In the genomic region with DNA sequence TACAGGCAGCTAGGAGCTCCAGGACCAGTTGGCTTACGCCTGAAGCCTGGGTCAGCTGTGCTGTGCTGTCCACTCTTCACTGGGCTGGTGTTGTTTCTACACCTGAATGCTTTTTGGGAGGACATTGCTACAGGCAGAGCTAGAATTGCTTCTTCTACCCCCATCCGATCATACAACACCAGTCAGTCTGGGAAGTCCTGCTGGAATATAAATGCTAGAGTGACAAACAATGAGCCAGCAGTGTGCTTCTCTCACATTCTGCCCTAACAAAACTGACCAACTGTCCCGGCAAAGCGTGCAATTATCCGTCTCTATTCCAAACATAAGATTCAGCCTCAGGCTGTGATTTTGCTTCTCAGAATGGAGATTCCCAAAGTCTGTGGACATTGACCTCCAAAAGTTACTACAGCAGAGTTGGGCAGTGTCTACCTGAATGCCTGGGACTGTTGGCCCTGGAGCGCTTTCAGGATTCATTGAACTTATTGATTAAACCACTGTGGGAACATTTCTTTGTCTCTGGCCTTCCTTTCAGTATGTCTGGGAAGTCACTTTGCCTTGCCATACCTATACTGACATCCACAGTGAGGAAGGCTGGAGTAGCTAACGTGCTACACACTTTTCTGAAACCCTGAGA, we compare ENCODE assay signal across 27 mouse cellular contexts.
DNase-seq lines count a peak whose midpoint lies in the region; ATAC-seq and TF ChIP-seq lines count a peak whose summit lies in the region.
"Had no signal": no experiment of that assay in that cellular context is flagged by ENCODE, and none has a peak within 500 bp of the region (broad histone marks: within the 10 kb centered on the region; RNA-seq: fewer than 3 reads in every experiment).

No protein-coding gene starts in this region.

- no peak overlapping the region for H3K4me2 ChIP-seq in forebrain, embryonic 11.5 days (ENCODE audit: low read depth, low read length, severe bottlenecking)
- H3K4me2 ChIP-seq in hindbrain, embryonic 13.5 days, result no peak overlapping the region
- no peak overlapping the region for H3K4me2 ChIP-seq in liver, postnatal 0 days (ENCODE audit: low read depth, low read length)
- no peak overlapping the region for H3K4me2 ChIP-seq in liver, embryonic 12.5 days
- H3K4me2 ChIP-seq: embryonic facial prominence, embryonic 13.5 days; embryonic facial prominence, embryonic 15.5 days; forebrain, embryonic 12.5 days had no signal

- DNase-seq in forebrain, embryonic 11.5 days (ENCODE audit: low spot score), result peak; percentile 10
- no peak for DNase-seq in forebrain, embryonic 10.5 days (ENCODE audit: extremely low spot score, low spot score)
- no peak for DNase-seq in hindbrain, embryonic 10.5 days (ENCODE audit: low spot score)
- no peak for DNase-seq in liver, postnatal 0 days
- DNase-seq in embryonic facial prominence, embryonic 10.5 days (ENCODE audit: low spot score), result no peak
- DNase-seq: adrenal gland, adult 8-10 months; adrenal gland, postnatal 14 days; adrenal gland, postnatal 36 days; B cell, adult 2 months; cerebellum, adult 11-12 months; cerebellum, adult 2 months; cerebellum, adult 9-10 months; cerebellum, postnatal 10 days; cerebellum, postnatal 25 days had no signal

- no peak for TF ChIP-seq CTCF in liver, postnatal 0 days (IDR thresholded peaks at IDR 0.05; ENCODE audit: low read depth)

- WGBS in forebrain, embryonic 11.5 days, result 85% methylated on average over 7 of the region's 7 CpGs
- 87% methylated on average over 7 of the region's 7 CpGs for WGBS in forebrain, embryonic 10.5 days
- 85% methylated on average over 7 of the region's 7 CpGs for WGBS in hindbrain, embryonic 10.5 days
- 84% methylated on average over 7 of the region's 7 CpGs for WGBS in hindbrain, embryonic 13.5 days
- 57% methylated on average over 7 of the region's 7 CpGs for WGBS in liver, postnatal 0 days (ENCODE audit: insufficient replicate concordance)
- 67% methylated on average over 7 of the region's 7 CpGs for WGBS in liver, embryonic 12.5 days (ENCODE audit: insufficient replicate concordance)
- 75% methylated on average over 7 of the region's 7 CpGs for whole genome bisulfite sequencing in embryonic facial prominence, embryonic 10.5 days

- ATAC-seq in forebrain, embryonic 11.5 days (replicated peaks; ENCODE audit: low FRiP score), result no peak
- ATAC-seq in hindbrain, embryonic 13.5 days (ENCODE audit: low FRiP score), result no peak
- ATAC-seq in liver, postnatal 0 days, result peak; percentile 72
- ATAC-seq in liver, embryonic 12.5 days, result no peak
- ATAC-seq: activated CD4-positive, CD25-positive, alpha-beta regulatory T cell, adult 4 months; CD4-positive, CD25-positive, alpha-beta regulatory T cell, adult 4 months; forebrain, embryonic 14.5 days; forebrain, embryonic 16.5 days; Patski had no signal

- H3K9ac ChIP-seq in forebrain, embryonic 11.5 days (ENCODE audit: low read length), result no peak overlapping the region
- no peak overlapping the region for H3K9ac ChIP-seq in hindbrain, embryonic 13.5 days
- no peak overlapping the region for H3K9ac ChIP-seq in liver, postnatal 0 days (replicated peaks)
- no peak overlapping the region for H3K9ac ChIP-seq in liver, embryonic 12.5 days
- H3K9ac ChIP-seq: embryonic facial prominence, embryonic 13.5 days; embryonic facial prominence, embryonic 15.5 days; forebrain, embryonic 12.5 days had no signal

- H3K4me3 ChIP-seq in forebrain, embryonic 11.5 days (ENCODE audit: low read depth, low read length), result no peak overlapping the region
- no peak overlapping the region for H3K4me3 ChIP-seq in forebrain, embryonic 10.5 days
- no peak overlapping the region for H3K4me3 ChIP-seq in hindbrain, embryonic 10.5 days
- no peak overlapping the region for H3K4me3 ChIP-seq in hindbrain, embryonic 13.5 days
- no peak overlapping the region for H3K4me3 ChIP-seq in liver, postnatal 0 days (ENCODE audit: low read depth, low read length)
- no peak overlapping the region for H3K4me3 ChIP-seq in liver, embryonic 12.5 days
- H3K4me3 ChIP-seq in embryonic facial prominence, embryonic 10.5 days, result no peak overlapping the region
- H3K4me3 ChIP-seq: embryonic facial prominence, embryonic 13.5 days; embryonic facial prominence, embryonic 15.5 days; erythroblast, embryonic 14.5 days; forebrain, embryonic 12.5 days had no signal

- H3K9me3 ChIP-seq in forebrain, embryonic 11.5 days (ENCODE audit: control insufficient read depth, low read length), result no peaks in the 10 kb centered on the region
- no peaks in the 10 kb centered on the region for H3K9me3 ChIP-seq in forebrain, embryonic 10.5 days
- H3K9me3 ChIP-seq in hindbrain, embryonic 10.5 days, result no peaks in the 10 kb centered on the region
- no peaks in the 10 kb centered on the region for H3K9me3 ChIP-seq in hindbrain, embryonic 13.5 days
- no peaks in the 10 kb centered on the region for H3K9me3 ChIP-seq in liver, postnatal 0 days (ENCODE audit: low read length)
- H3K9me3 ChIP-seq in liver, embryonic 12.5 days (replicated peaks), result no peaks in the 10 kb centered on the region
- no peaks in the 10 kb centered on the region for H3K9me3 ChIP-seq in embryonic facial prominence, embryonic 10.5 days
- H3K9me3 ChIP-seq: embryonic facial prominence, embryonic 13.5 days; embryonic facial prominence, embryonic 15.5 days; forebrain, embryonic 12.5 days had no signal

- no peak overlapping the region for H3K27ac ChIP-seq in forebrain, embryonic 11.5 days (ENCODE audit: low read depth, low read length)
- H3K27ac ChIP-seq in forebrain, embryonic 10.5 days, result no peak overlapping the region
- H3K27ac ChIP-seq in hindbrain, embryonic 10.5 days, result 0 out of 2 replicates have a peak overlapping the region, but pooled peaks have one; percentile 23
- H3K27ac ChIP-seq in hindbrain, embryonic 13.5 days, result no peak overlapping the region
- H3K27ac ChIP-seq in liver, postnatal 0 days (ENCODE audit: low read depth), result peak overlapping the region; percentile 85
- H3K27ac ChIP-seq in liver, embryonic 12.5 days, result no peak overlapping the region
- H3K27ac ChIP-seq in embryonic facial prominence, embryonic 10.5 days (replicated peaks), result 0 out of 2 replicates have a peak overlapping the region, but pooled peaks have one; percentile 8
- H3K27ac ChIP-seq: embryonic facial prominence, embryonic 13.5 days; embryonic facial prominence, embryonic 15.5 days; forebrain, embryonic 12.5 days had no signal

- H3K36me3 ChIP-seq in forebrain, embryonic 11.5 days (ENCODE audit: control insufficient read depth, insufficient read depth, low read length), result no peaks in the 10 kb centered on the region
- H3K36me3 ChIP-seq in forebrain, embryonic 10.5 days (replicated peaks), result no peaks in the 10 kb centered on the region
- H3K36me3 ChIP-seq in hindbrain, embryonic 10.5 days, result no peaks in the 10 kb centered on the region
- H3K36me3 ChIP-seq in hindbrain, embryonic 13.5 days, result no peaks in the 10 kb centered on the region
- no peaks in the 10 kb centered on the region for H3K36me3 ChIP-seq in liver, postnatal 0 days (replicated peaks; ENCODE audit: insufficient read depth, low read length)
- H3K36me3 ChIP-seq in liver, embryonic 12.5 days, result no peaks in the 10 kb centered on the region
- H3K36me3 ChIP-seq in embryonic facial prominence, embryonic 10.5 days (replicated peaks), result no peaks in the 10 kb centered on the region
- H3K36me3 ChIP-seq: embryonic facial prominence, embryonic 13.5 days; embryonic facial prominence, embryonic 15.5 days; forebrain, embryonic 12.5 days; G1E had no signal

- no peaks in the 10 kb centered on the region for H3K4me1 ChIP-seq in forebrain, embryonic 11.5 days (replicated peaks; ENCODE audit: control insufficient read depth, insufficient read depth, low read length)
- H3K4me1 ChIP-seq in forebrain, embryonic 10.5 days, result 0 out of 2 replicates have a peak, but pooled peaks cover 10% of the 10 kb centered on the region
- 0 out of 2 replicates have a peak, but pooled peaks cover 4% of the 10 kb centered on the region for H3K4me1 ChIP-seq in hindbrain, embryonic 10.5 days (replicated peaks)
- H3K4me1 ChIP-seq in hindbrain, embryonic 13.5 days (replicated peaks), result no peaks in the 10 kb centered on the region
- peaks cover 4% of the 10 kb centered on the region; the same call in 1 of the 2 replicates for H3K4me1 ChIP-seq in liver, postnatal 0 days (ENCODE audit: insufficient read depth)
- H3K4me1 ChIP-seq in liver, embryonic 12.5 days, result no peaks in the 10 kb centered on the region
- peaks cover 38% of the 10 kb centered on the region for H3K4me1 ChIP-seq in embryonic facial prominence, embryonic 10.5 days
- H3K4me1 ChIP-seq: embryonic facial prominence, embryonic 15.5 days; forebrain, embryonic 12.5 days had no signal

- no peaks in the 10 kb centered on the region for H3K27me3 ChIP-seq in forebrain, embryonic 11.5 days (ENCODE audit: control insufficient read depth, insufficient read depth, low read length)
- H3K27me3 ChIP-seq in forebrain, embryonic 10.5 days (ENCODE audit: poor library complexity, severe bottlenecking), result no peaks in the 10 kb centered on the region
- H3K27me3 ChIP-seq in hindbrain, embryonic 10.5 days (ENCODE audit: insufficient read depth, poor library complexity, severe bottlenecking), result no peaks in the 10 kb centered on the region
- H3K27me3 ChIP-seq in hindbrain, embryonic 13.5 days, result no peaks in the 10 kb centered on the region
- no peaks in the 10 kb centered on the region for H3K27me3 ChIP-seq in liver, postnatal 0 days (ENCODE audit: insufficient read depth, low read length)
- no peaks in the 10 kb centered on the region for H3K27me3 ChIP-seq in liver, embryonic 12.5 days (replicated peaks)
- H3K27me3 ChIP-seq in embryonic facial prominence, embryonic 10.5 days (replicated peaks; ENCODE audit: low read depth, poor library complexity, severe bottlenecking), result no peaks in the 10 kb centered on the region
- H3K27me3 ChIP-seq: CH12.LX; embryonic facial prominence, embryonic 13.5 days; embryonic facial prominence, embryonic 15.5 days; forebrain, embryonic 12.5 days; Patski had no signal

- no peak for TF ChIP-seq EP300 in liver, postnatal 0 days (IDR thresholded peaks at IDR 0.05; ENCODE audit: low read depth)

Comparison
In these comparisons a context has a peak if more than half of its experiments do, and no peak if none do; other contexts are left out.
1. H3K27ac ChIP-seq: peak in hindbrain, embryonic 10.5 days (single experiment), liver, postnatal 0 days (single experiment) and embryonic facial prominence, embryonic 10.5 days (single experiment); none in forebrain, embryonic 11.5 days (single experiment), forebrain, embryonic 10.5 days (single experiment), hindbrain, embryonic 13.5 days (single experiment) and liver, embryonic 12.5 days (single experiment).